ENCODE assay signal across 21 mouse cellular contexts in genomic region chr7:3260701-3261100, GRCm38 (mm10). TPM values are rescaled to one million over a fixed set of nuclear protein-coding genes. Genes with fewer than 3 reads are reported as not detected.
A peak's percentile ranks its signal among the peaks of the same experiment; 100 is the strongest.
DNase-seq lines count a peak whose midpoint lies in the region; TF ChIP-seq lines count a peak whose summit lies in the region.
"Had no signal": no experiment of that assay in that cellular context is flagged by ENCODE, and none has a peak within 500 bp of the region (broad histone marks: within the 10 kb centered on the region; RNA-seq: fewer than 3 reads in every experiment).

No protein-coding gene starts in this region.

- no peak overlapping the region for H3K27ac ChIP-seq in layer of hippocampus, adult 2 months
- H3K27ac ChIP-seq: embryonic facial prominence, embryonic 10.5 days; embryonic facial prominence, embryonic 12.5 days; forebrain, embryonic 10.5 days; forebrain, embryonic 12.5 days; forebrain, embryonic 15.5 days had no signal

- TF ChIP-seq CTCF in layer of hippocampus, adult 2 months (conservative IDR thresholded peaks at IDR 0.05): peak; percentile 41

- DNase-seq in layer of hippocampus, adult 2 months (ENCODE audit: low spot score in 2 of 2): no peak
- no peak for DNase-seq in layer of hippocampus, adult 11-12 months (ENCODE audit: low spot score)
- peak; percentile 31 for DNase-seq in Muller cell, postnatal 12 days (ENCODE audit: inconsistent ontology term)
- peak; percentile 41 for DNase-seq in brain, adult 2 months (ENCODE audit: low read depth, low spot score)
- DNase-seq in telencephalon, adult 2 months (ENCODE audit: low read depth, low spot score): peak; percentile 50
- no peak for DNase-seq in thymus, postnatal 4 days
- no peak for DNase-seq in embryo, embryonic 10 days (ENCODE audit: low spot score)
- DNase-seq: adrenal gland, adult 8-10 months; adrenal gland, postnatal 14 days; cerebellum, adult 11 months; cerebellum, adult 18-20 months; cerebellum, adult 8-10 months; cerebellum, adult 9-11 months; cerebellum, postnatal 36 days had no signal

- no peak overlapping the region for H3K4me3 ChIP-seq in layer of hippocampus, adult 2 months
- H3K4me3 ChIP-seq: embryonic facial prominence, embryonic 10.5 days; embryonic facial prominence, embryonic 12.5 days; forebrain, embryonic 10.5 days; forebrain, embryonic 12.5 days; forebrain, embryonic 15.5 days had no signal

RNA-seq across cellular contexts. Expression of gene Nlrp12, which starts 11.2 kb away (rescaled TPM):
- total RNA-seq in layer of hippocampus, adult 2 months (2021): not detected
- total RNA-seq: MEL had no signal

RNA-seq across cellular contexts. Expression of gene Myadm, which starts 28.2 kb away (rescaled TPM):
- total RNA-seq in layer of hippocampus, adult 2 months (2021): 10 to 100 TPM; 52.5 to 60.1 TPM

RNA-seq across cellular contexts. Expression of gene Prkcg, which starts 28.3 kb away (rescaled TPM):
- 100 to 1,000 TPM; 518 to 547 TPM for total RNA-seq in layer of hippocampus, adult 2 months (2021)
- total RNA-seq: common myeloid progenitor, adult 5-6 weeks; MEL had no signal

Comparison
In these comparisons a context has a peak if more than half of its experiments do, and no peak if none do; other contexts are left out.
1. DNase-seq: peak in Muller cell, postnatal 12 days (single experiment), brain, adult 2 months (single experiment) and telencephalon, adult 2 months (single experiment); none in layer of hippocampus, adult 2 months (0 of 2), layer of hippocampus, adult 11-12 months (single experiment), thymus, postnatal 4 days (single experiment) and embryo, embryonic 10 days (single experiment).